Mouse (Mus musculus) brain, embryonic 14.5 days (tissue): ENCODE data around the gene Cysrt1.

Experiments used
- CTCF ChIP-seq: fragments of 200-500 bp; IDR thresholded peaks from 2 replicates; pipeline ENCODE4 v1.5.1; 2012; ENCODE audit warnings: inconsistent platforms, mild to moderate bottlenecking, moderate library complexity, borderline replicate concordance; ENCODE audit not compliant: insufficient read depth, insufficient read length; ENCODE audit errors: extremely low read depth
- POLR2A ChIP-seq: fragments of 200-500 bp; IDR thresholded peaks from 2 replicates; pipeline ENCODE4 v1.6.1; 2012; ENCODE audit warnings: mild to moderate bottlenecking, inconsistent platforms, borderline replicate concordance; ENCODE audit not compliant: poor library complexity, insufficient read depth, insufficient read length, severe bottlenecking; ENCODE audit errors: extremely low read depth

GRCm38 (mm10) chr2:25195211-25196156 lies 46.8 kb downstream of the Cysrt1 start:
- no peak for TF ChIP-seq CTCF
- no peak for TF ChIP-seq POLR2A
